Comparison of ENCODE assay signal across 16 mouse cellular contexts in the genomic region with DNA sequence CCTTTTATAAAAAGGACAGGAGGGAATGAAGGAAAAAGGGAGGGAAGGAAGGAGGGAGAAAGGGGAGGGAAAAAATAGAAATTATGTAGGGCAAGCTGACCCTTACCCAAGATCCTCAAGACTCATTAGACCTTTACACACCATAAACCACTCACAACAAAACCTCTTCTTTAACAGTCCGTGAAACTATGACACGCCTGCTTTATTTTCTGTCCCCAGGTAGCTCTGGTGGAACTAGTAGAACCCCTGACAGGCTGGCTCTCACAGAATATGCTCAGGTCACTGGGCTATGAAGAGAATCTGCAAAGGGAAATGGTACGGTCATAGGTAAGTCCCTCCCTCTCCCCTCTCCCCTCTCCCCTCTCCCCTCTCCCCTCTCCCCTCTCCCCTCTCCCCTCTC.
"Had no signal": no experiment of that assay in that cellular context is flagged by ENCODE, and none has a peak within 500 bp of the region (broad histone marks: within the 10 kb centered on the region; RNA-seq: fewer than 3 reads in every experiment).

No protein-coding gene starts in this region.

- H3K36me3 ChIP-seq: neural tube, embryonic 13.5 days; neural tube, embryonic 15.5 days; stomach, embryonic 15.5 days had no signal

- DNase-seq: retina, postnatal 1 day; right cerebral cortex, adult 18-20 months; right cerebral cortex, postnatal 14 days; right cerebral cortex, postnatal 25 days; right cerebral cortex, postnatal 4 days; spleen, adult 18-20 months; thymus, adult 18-20 months; thymus, adult 2 months; thymus, postnatal 14 days; thymus, postnatal 25 days; thymus, postnatal 36 days; thymus, postnatal 4 days had no signal

- H3K4me3 ChIP-seq: neural tube, embryonic 13.5 days; neural tube, embryonic 15.5 days; stomach, embryonic 15.5 days had no signal

- H3K9ac ChIP-seq: neural tube, embryonic 13.5 days; neural tube, embryonic 15.5 days; stomach, embryonic 15.5 days had no signal

- H3K27ac ChIP-seq: neural tube, embryonic 13.5 days; neural tube, embryonic 15.5 days; stomach, embryonic 15.5 days; stomach, postnatal 0 days had no signal

- H3K4me2 ChIP-seq: neural tube, embryonic 13.5 days; neural tube, embryonic 15.5 days; stomach, embryonic 15.5 days had no signal

- H3K9me3 ChIP-seq: neural tube, embryonic 13.5 days; neural tube, embryonic 15.5 days; stomach, embryonic 15.5 days had no signal

- H3K27me3 ChIP-seq: neural tube, embryonic 13.5 days; neural tube, embryonic 15.5 days; stomach, embryonic 15.5 days had no signal

- H3K4me1 ChIP-seq: neural tube, embryonic 13.5 days; neural tube, embryonic 15.5 days; stomach, embryonic 15.5 days had no signal
